Comparison of ENCODE assay signal across 13 mouse cellular contexts in the genomic region with DNA sequence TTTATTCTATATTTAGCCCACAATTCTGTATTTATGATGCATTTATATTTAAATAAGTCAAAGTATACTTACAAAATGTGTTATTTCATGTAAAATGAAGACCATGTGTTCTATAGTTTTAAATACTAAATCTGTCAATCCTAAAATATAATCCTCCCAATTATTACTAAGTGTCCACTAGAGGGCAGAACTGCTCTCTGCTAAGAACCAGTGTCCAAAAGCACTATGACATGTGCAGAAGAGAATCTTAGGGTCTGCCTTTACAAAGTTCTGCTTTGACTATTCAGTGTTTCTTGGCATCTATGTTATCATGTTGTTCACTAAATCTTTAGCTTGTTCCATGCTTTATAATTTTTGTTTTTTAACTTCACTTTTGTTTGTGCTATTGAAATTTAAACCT. TPM values are rescaled to one million over a fixed set of nuclear protein-coding genes. Genes with fewer than 3 reads are reported as not detected.
DNase-seq lines count a peak whose midpoint lies in the region; ATAC-seq and TF ChIP-seq lines count a peak whose summit lies in the region.
"Had no signal": no experiment of that assay in that cellular context is flagged by ENCODE, and none has a peak within 500 bp of the region (broad histone marks: within the 10 kb centered on the region; RNA-seq: fewer than 3 reads in every experiment).

No protein-coding gene starts in this region.

- no peak overlapping the region for H3K9ac ChIP-seq in hindbrain, postnatal 0 days (replicated peaks; ENCODE audit: low read length)
- H3K9ac ChIP-seq: heart, embryonic 15.5 days; limb, embryonic 15.5 days had no signal

- no peaks in the 10 kb centered on the region for H3K36me3 ChIP-seq in hindbrain, postnatal 0 days (ENCODE audit: insufficient read depth, low read length)
- H3K36me3 ChIP-seq in hindbrain, embryonic 10.5 days, result no peaks in the 10 kb centered on the region
- H3K36me3 ChIP-seq: heart, embryonic 15.5 days; limb, embryonic 15.5 days had no signal

- H3K9me3 ChIP-seq in hindbrain, postnatal 0 days (ENCODE audit: low read length), result no peaks in the 10 kb centered on the region
- H3K9me3 ChIP-seq in hindbrain, embryonic 10.5 days, result no peaks in the 10 kb centered on the region
- H3K9me3 ChIP-seq: heart, embryonic 15.5 days; limb, embryonic 15.5 days had no signal

- H3K4me2 ChIP-seq in hindbrain, postnatal 0 days (ENCODE audit: low read depth, low read length), result no peak overlapping the region
- H3K4me2 ChIP-seq: heart, embryonic 15.5 days; limb, embryonic 15.5 days had no signal

- H3K4me3 ChIP-seq in hindbrain, postnatal 0 days (ENCODE audit: low read length), result no peak overlapping the region
- H3K4me3 ChIP-seq in hindbrain, embryonic 10.5 days, result no peak overlapping the region
- H3K4me3 ChIP-seq: heart, embryonic 15.5 days; limb, embryonic 15.5 days had no signal

- H3K4me1 ChIP-seq in hindbrain, postnatal 0 days (ENCODE audit: insufficient read depth, low read length), result no peaks in the 10 kb centered on the region
- H3K4me1 ChIP-seq in hindbrain, embryonic 10.5 days (replicated peaks), result no peaks in the 10 kb centered on the region
- H3K4me1 ChIP-seq: heart, embryonic 15.5 days; limb, embryonic 15.5 days had no signal

- no peaks in the 10 kb centered on the region for H3K27me3 ChIP-seq in hindbrain, postnatal 0 days (ENCODE audit: insufficient read depth, low read length)
- H3K27me3 ChIP-seq in hindbrain, embryonic 10.5 days (ENCODE audit: insufficient read depth, poor library complexity, severe bottlenecking), result no peaks in the 10 kb centered on the region
- H3K27me3 ChIP-seq: heart, embryonic 15.5 days; limb, embryonic 15.5 days had no signal

- DNase-seq in hindbrain, postnatal 0 days (ENCODE audit: low spot score), result peak; percentile 59
- no peak for DNase-seq in hindbrain, embryonic 10.5 days (ENCODE audit: low spot score)
- peak; percentile 8 for DNase-seq in retina, adult 2 months (ENCODE audit: low read depth, low spot score)
- DNase-seq in retina, embryonic 14.5 days (ENCODE audit: low spot score), result no peak
- peak; percentile 44 for DNase-seq in embryo, embryonic 11 days
- DNase-seq in testis, postnatal 14 days (ENCODE audit: low spot score), result no peak
- DNase-seq in adrenal gland, adult 2 months, result no peak
- DNase-seq: right cerebral cortex, postnatal 25 days; thymus, adult 18-20 months had no signal

- TF ChIP-seq CTCF in hindbrain, postnatal 0 days (IDR thresholded peaks at IDR 0.05; ENCODE audit: low read depth), result peak; percentile 69

- no peak overlapping the region for H3K27ac ChIP-seq in hindbrain, postnatal 0 days
- no peak overlapping the region for H3K27ac ChIP-seq in hindbrain, embryonic 10.5 days
- H3K27ac ChIP-seq: heart, embryonic 15.5 days; limb, embryonic 15.5 days had no signal

- no peak for ATAC-seq in hindbrain, postnatal 0 days
- ATAC-seq: forebrain, embryonic 16.5 days had no signal

RNA-seq across cellular contexts. Expression of a gene that starts 1.9 kb away (rescaled TPM):
- not detected in 2 replicates for total RNA-seq in hindbrain, postnatal 0 days (2014; rRNA removed)
- polyA plus RNA-seq in hindbrain, postnatal 0 days (2015; fragmentation: Nextera tagmentation; extraction: Ambion mirVana), result not detected in 2 replicates
- polyA plus RNA-seq in hindbrain, embryonic 10.5 days (2016; fragmentation: Nextera tagmentation; extraction: Ambion mirVana), result not detected in 2 replicates
- not detected for total RNA-seq in adrenal gland, adult 2 months (2021)
- polyA plus RNA-seq in adrenal gland, adult 2 months (2012; rRNA removed), result not detected in 2 replicates
- polyA plus RNA-seq: forebrain, embryonic 16.5 days; heart, embryonic 15.5 days; large intestine, adult 2 months; limb, embryonic 15.5 days had no signal

RNA-seq across cellular contexts. Expression of a gene that starts 7.4 kb away (rescaled TPM):
- total RNA-seq in hindbrain, postnatal 0 days (2014; rRNA removed), result not detected in 2 replicates
- polyA plus RNA-seq in hindbrain, postnatal 0 days (2015; fragmentation: Nextera tagmentation; extraction: Ambion mirVana), result not detected in 2 replicates
- not detected in 2 replicates for polyA plus RNA-seq in hindbrain, embryonic 10.5 days (2016; fragmentation: Nextera tagmentation; extraction: Ambion mirVana)
- not detected for total RNA-seq in adrenal gland, adult 2 months (2021)
- polyA plus RNA-seq in adrenal gland, adult 2 months (2012; rRNA removed), result not detected in 2 replicates
- polyA plus RNA-seq: forebrain, embryonic 16.5 days; heart, embryonic 15.5 days; large intestine, adult 2 months; limb, embryonic 15.5 days had no signal

RNA-seq across cellular contexts. Expression of a gene that starts 51.4 kb away (rescaled TPM):
- total RNA-seq in hindbrain, postnatal 0 days (2014; rRNA removed), result not detected in 2 replicates
- not detected in 2 replicates for polyA plus RNA-seq in hindbrain, postnatal 0 days (2015; fragmentation: Nextera tagmentation; extraction: Ambion mirVana)
- polyA plus RNA-seq in hindbrain, embryonic 10.5 days (2016; fragmentation: Nextera tagmentation; extraction: Ambion mirVana), result not detected in 2 replicates
- not detected for total RNA-seq in adrenal gland, adult 2 months (2021)
- not detected in 2 replicates for polyA plus RNA-seq in adrenal gland, adult 2 months (2012; rRNA removed)
- polyA plus RNA-seq: forebrain, embryonic 16.5 days; heart, embryonic 15.5 days; large intestine, adult 2 months; limb, embryonic 15.5 days had no signal

RNA-seq across cellular contexts. Expression of a gene that starts 53.7 kb away (rescaled TPM):
- total RNA-seq in hindbrain, postnatal 0 days (2014; rRNA removed), result not detected in 2 replicates
- polyA plus RNA-seq in hindbrain, postnatal 0 days (2015; fragmentation: Nextera tagmentation; extraction: Ambion mirVana), result not detected in 2 replicates
- polyA plus RNA-seq in hindbrain, embryonic 10.5 days (2016; fragmentation: Nextera tagmentation; extraction: Ambion mirVana), result not detected in 2 replicates
- not detected for total RNA-seq in adrenal gland, adult 2 months (2021)
- not detected in 2 replicates for polyA plus RNA-seq in adrenal gland, adult 2 months (2012; rRNA removed)
- polyA plus RNA-seq: forebrain, embryonic 16.5 days; heart, embryonic 15.5 days; large intestine, adult 2 months; limb, embryonic 15.5 days had no signal

Comparison
In these comparisons a context has a peak if more than half of its experiments do, and no peak if none do; other contexts are left out.
1. DNase-seq: peak in hindbrain, postnatal 0 days (single experiment), retina, adult 2 months (single experiment) and embryo, embryonic 11 days (single experiment); none in hindbrain, embryonic 10.5 days (single experiment), retina, embryonic 14.5 days (single experiment), testis, postnatal 14 days (single experiment) and adrenal gland, adult 2 months (single experiment).